20 mouse cellular contexts compared by ENCODE assay signal in genomic region chr2:130814492-130814891, GRCm38 (mm10).
DNase-seq lines count a peak whose midpoint lies in the region; ATAC-seq lines count a peak whose summit lies in the region.
"Had no signal": no experiment of that assay in that cellular context is flagged by ENCODE, and none has a peak within 500 bp of the region (broad histone marks: within the 10 kb centered on the region; RNA-seq: fewer than 3 reads in every experiment).

No protein-coding gene starts in this region.

- DNase-seq in heart, adult 11 months: peak; percentile 54
- DNase-seq in kidney, adult 8-10 months: peak; percentile 74 to 87
- DNase-seq in kidney, postnatal 25 days: peak; percentile 62 to 72
- DNase-seq in MN1 (ENCODE audit: low spot score): no peak
- no peak for DNase-seq in heart, embryonic 10.5 days (ENCODE audit: low spot score)
- DNase-seq: adrenal gland, postnatal 25 days; cerebellum, adult 11-12 months; cerebellum, postnatal 14 days; lung, postnatal 4 days; thymus, postnatal 25 days had no signal

- no peak overlapping the region for H3K4me3 ChIP-seq in heart, embryonic 12.5 days
- no peak overlapping the region for H3K4me3 ChIP-seq in liver, embryonic 16.5 days (ENCODE audit: low read depth, low read length)
- H3K4me3 ChIP-seq in midbrain, embryonic 13.5 days (replicated peaks): no peak overlapping the region
- no peak overlapping the region for H3K4me3 ChIP-seq in heart, embryonic 10.5 days
- H3K4me3 ChIP-seq: embryonic facial prominence, embryonic 13.5 days; hindbrain, embryonic 13.5 days; limb, embryonic 12.5 days; lung, embryonic 15.5 days had no signal

- H3K4me1 ChIP-seq in heart, embryonic 12.5 days (replicated peaks): peaks cover 9% of the 10 kb centered on the region; the same call in 1 of the 2 replicates
- no peaks in the 10 kb centered on the region; the same call in 1 of the 2 replicates for H3K4me1 ChIP-seq in liver, embryonic 16.5 days (ENCODE audit: control insufficient read depth, low read depth, low read length)
- peaks cover 7% of the 10 kb centered on the region for H3K4me1 ChIP-seq in midbrain, embryonic 13.5 days (replicated peaks)
- no peaks in the 10 kb centered on the region for H3K4me1 ChIP-seq in heart, embryonic 10.5 days
- H3K4me1 ChIP-seq: lung, embryonic 15.5 days had no signal

- peaks cover 64% of the 10 kb centered on the region for H3K36me3 ChIP-seq in heart, embryonic 12.5 days
- H3K36me3 ChIP-seq in liver, embryonic 16.5 days (ENCODE audit: control insufficient read depth, insufficient read depth): peaks cover 10% of the 10 kb centered on the region; the same call in 1 of the 2 replicates
- H3K36me3 ChIP-seq in midbrain, embryonic 13.5 days: peaks cover 76% of the 10 kb centered on the region
- H3K36me3 ChIP-seq in heart, embryonic 10.5 days: peaks cover 64% of the 10 kb centered on the region

- no peaks in the 10 kb centered on the region; the same call in 1 of the 2 replicates for H3K9me3 ChIP-seq in heart, embryonic 12.5 days (replicated peaks)
- no peaks in the 10 kb centered on the region for H3K9me3 ChIP-seq in liver, embryonic 16.5 days (replicated peaks; ENCODE audit: control insufficient read depth, low read length)
- no peaks in the 10 kb centered on the region for H3K9me3 ChIP-seq in midbrain, embryonic 13.5 days
- H3K9me3 ChIP-seq in heart, embryonic 10.5 days: no peaks in the 10 kb centered on the region
- H3K9me3 ChIP-seq: hindbrain, embryonic 13.5 days; limb, embryonic 12.5 days; lung, embryonic 15.5 days had no signal

- no peak overlapping the region for H3K4me2 ChIP-seq in heart, embryonic 12.5 days
- H3K4me2 ChIP-seq in liver, embryonic 16.5 days (ENCODE audit: low read depth, low read length): no peak overlapping the region
- H3K4me2 ChIP-seq in midbrain, embryonic 13.5 days (replicated peaks): no peak overlapping the region
- H3K4me2 ChIP-seq: embryonic facial prominence, embryonic 13.5 days; heart, embryonic 11.5 days; hindbrain, embryonic 13.5 days; limb, embryonic 12.5 days; lung, embryonic 15.5 days had no signal

- no peak for ATAC-seq in heart, embryonic 12.5 days (ENCODE audit: insufficient number of reproducible peaks, low FRiP score)
- ATAC-seq in liver, embryonic 16.5 days (ENCODE audit: low read depth): peak; percentile 85
- ATAC-seq in midbrain, embryonic 13.5 days: no peak
- ATAC-seq: activated CD4-positive, CD25-positive, alpha-beta regulatory T cell, adult 4 months; forebrain, embryonic 16.5 days had no signal

- 89% methylated on average over 1 of the region's 1 CpGs for WGBS in heart, embryonic 12.5 days
- 62% methylated on average over 1 of the region's 1 CpGs for WGBS in liver, embryonic 16.5 days (ENCODE audit: insufficient replicate concordance)
- WGBS in midbrain, embryonic 13.5 days: 96% methylated on average over 1 of the region's 1 CpGs
- WGBS in heart, embryonic 10.5 days: 88% methylated on average over 1 of the region's 1 CpGs

- H3K27me3 ChIP-seq in heart, embryonic 12.5 days (replicated peaks): no peaks in the 10 kb centered on the region
- H3K27me3 ChIP-seq in liver, embryonic 16.5 days (ENCODE audit: control insufficient read depth, insufficient read depth, low read depth, low read length): no peaks in the 10 kb centered on the region
- no peaks in the 10 kb centered on the region for H3K27me3 ChIP-seq in midbrain, embryonic 13.5 days
- no peaks in the 10 kb centered on the region for H3K27me3 ChIP-seq in heart, embryonic 10.5 days (ENCODE audit: insufficient read depth, poor library complexity, severe bottlenecking)
- H3K27me3 ChIP-seq: embryonic facial prominence, embryonic 13.5 days; hindbrain, embryonic 13.5 days; limb, embryonic 12.5 days; lung, embryonic 15.5 days had no signal

- H3K9ac ChIP-seq in heart, embryonic 12.5 days: no peak overlapping the region
- no peak overlapping the region for H3K9ac ChIP-seq in liver, embryonic 16.5 days (ENCODE audit: low read depth, low read length)
- H3K9ac ChIP-seq in midbrain, embryonic 13.5 days (replicated peaks): no peak overlapping the region
- H3K9ac ChIP-seq: embryonic facial prominence, embryonic 13.5 days; hindbrain, embryonic 13.5 days; limb, embryonic 12.5 days; lung, embryonic 15.5 days had no signal

- H3K27ac ChIP-seq in heart, embryonic 12.5 days (ENCODE audit: poor library complexity, severe bottlenecking): no peak overlapping the region
- H3K27ac ChIP-seq in liver, embryonic 16.5 days (ENCODE audit: low read length): peak overlapping the region; percentile 49
- no peak overlapping the region for H3K27ac ChIP-seq in midbrain, embryonic 13.5 days
- no peak overlapping the region for H3K27ac ChIP-seq in heart, embryonic 10.5 days
- H3K27ac ChIP-seq: embryonic facial prominence, embryonic 13.5 days; hindbrain, embryonic 13.5 days; limb, embryonic 12.5 days; lung, embryonic 15.5 days had no signal

Comparison
In these comparisons a context has a peak if more than half of its experiments do, and no peak if none do; other contexts are left out.
1. DNase-seq: peak in heart, adult 11 months (single experiment), kidney, adult 8-10 months (2 of 2) and kidney, postnatal 25 days (2 of 2); none in MN1 (single experiment) and heart, embryonic 10.5 days (single experiment).